Mouse (Mus musculus) 416B (cell line): ENCODE data around the gene Tldc1.

ENCODE experiments used
- DNase-seq: peaks from one replicate; pipeline ENCODE4 v3.0.0; 2011; ENCODE audit warnings: low read depth

Gene Tldc1

DNA sequence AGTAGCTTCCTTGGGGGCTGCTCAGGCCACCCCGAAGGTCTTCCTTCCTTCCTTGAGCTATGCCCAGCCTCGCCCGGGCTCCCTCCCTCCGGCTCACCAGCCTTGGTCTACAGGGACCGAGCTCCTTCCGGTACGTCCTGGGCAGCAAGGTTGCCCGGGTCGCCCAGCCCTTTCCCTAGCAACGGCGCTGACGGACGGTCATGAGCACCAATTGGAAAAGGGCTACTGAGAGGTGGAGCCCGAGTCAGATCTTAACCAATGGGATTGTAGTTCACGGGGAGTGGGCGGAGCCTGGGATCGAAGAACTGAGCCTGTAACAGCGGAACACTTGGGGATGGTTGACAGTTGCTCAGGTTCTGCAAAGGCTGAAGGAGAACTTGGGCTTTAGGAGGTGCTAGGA is at the start of gene Tldc1:
Gene Tldc1 (minus strand): TSS at position 154 of the 400 bp plus-strand sequence.
- peak; percentile 99 for DNase-seq

DNA sequence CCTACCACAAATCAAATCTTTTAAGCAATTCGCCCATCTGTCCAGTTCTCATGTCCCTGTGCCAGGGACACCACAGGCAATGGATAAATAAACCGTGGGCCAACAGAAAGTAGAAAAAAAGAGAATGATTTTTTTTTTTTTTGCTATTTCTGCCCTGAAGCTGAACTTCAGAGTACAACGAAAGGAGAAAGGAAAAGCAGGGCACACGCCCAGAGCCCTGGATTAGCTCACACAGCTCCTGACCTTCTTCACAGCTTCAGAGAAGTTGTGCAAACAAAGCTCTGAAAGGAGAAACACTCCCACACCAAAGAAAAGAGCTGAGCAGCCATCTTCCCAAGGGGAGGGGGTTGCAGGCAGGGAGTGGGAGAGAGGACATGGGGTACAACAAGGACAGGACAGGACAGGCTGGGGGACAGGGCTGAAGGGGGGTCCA is 49.5 kb upstream of the Tldc1 start:
- DNase-seq, result no peak

DNA sequence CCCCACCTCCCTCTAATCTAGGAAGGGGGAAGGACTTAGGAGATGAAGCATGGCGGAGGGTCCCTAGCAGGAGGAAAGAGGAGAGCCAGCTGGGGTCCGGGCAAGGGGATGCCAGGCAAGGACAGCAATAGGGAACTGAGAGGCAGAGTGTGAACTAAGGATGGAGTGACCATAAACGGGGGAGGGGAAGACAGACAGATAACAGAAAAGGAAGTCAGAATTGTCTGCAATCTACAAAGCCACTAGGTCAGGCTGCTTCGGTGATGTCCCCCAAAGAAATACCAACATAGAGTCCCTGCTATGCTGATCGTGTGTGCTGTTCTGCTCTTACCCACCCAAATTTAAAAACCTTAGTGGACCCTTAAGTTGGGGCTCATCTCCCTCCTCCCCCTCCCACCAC is 48.8 kb upstream of the Tldc1 start:
- peak; percentile 37 for DNase-seq

DNA sequence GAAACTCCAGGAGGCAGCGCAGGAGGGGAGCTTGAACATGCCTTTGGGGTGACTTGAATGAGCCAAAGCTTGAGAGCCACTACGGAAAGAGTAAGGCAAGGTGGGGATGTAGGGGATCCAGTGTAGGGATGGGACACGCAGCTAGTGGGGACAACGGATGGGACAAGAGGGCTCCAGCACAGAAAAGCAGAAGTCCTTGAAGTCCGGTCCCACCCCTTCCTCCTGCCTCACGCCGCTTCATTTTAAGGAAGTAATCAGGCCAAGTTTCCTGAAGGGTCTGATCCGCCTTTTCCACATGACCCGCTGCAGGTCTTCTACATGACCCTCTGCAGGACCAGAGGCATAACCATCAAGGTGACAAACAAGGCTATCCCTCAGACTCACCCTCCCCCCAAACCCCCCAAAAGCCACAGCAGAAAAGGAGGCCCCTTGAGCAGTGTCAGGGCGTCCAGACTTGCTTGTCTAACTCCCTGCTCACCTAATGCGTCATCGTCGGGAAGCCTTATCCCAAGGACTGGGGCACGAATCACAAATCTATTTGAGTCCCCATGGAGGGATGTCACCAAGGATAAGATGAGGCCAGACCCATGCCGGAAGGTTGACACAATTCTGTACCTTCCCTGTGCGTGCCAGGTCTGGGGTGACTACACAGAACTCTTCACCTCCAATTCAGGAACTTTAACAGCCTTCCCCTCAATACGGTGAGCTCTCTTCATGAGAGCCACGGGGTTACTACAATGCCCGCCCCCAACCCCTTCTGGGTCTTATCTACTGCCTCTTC is 47.9 kb upstream of the Tldc1 start:
- DNase-seq, result peak; percentile 86

DNA sequence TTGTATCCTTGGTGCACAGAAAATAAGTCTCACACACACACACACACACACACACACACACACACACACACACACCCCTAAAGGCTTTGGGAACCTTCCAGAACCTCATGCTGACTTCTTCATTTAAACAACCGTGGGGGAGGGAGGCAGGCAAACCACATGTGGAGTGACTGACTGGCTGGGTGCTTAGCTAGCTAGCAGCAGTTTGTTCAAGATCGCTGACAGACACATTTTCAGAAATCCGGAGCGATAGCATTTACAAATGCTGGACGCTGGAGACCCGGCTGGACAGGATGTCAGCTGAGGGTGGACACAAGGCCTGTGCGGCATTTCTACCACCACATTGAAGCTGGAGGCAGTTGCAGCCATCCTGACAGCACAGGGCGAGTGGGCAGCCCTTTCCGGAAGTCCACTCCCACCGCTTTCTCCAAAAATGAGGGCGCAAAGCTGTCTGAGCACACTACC is 46.6 kb upstream of the Tldc1 start:
- peak; percentile 38 for DNase-seq

DNA sequence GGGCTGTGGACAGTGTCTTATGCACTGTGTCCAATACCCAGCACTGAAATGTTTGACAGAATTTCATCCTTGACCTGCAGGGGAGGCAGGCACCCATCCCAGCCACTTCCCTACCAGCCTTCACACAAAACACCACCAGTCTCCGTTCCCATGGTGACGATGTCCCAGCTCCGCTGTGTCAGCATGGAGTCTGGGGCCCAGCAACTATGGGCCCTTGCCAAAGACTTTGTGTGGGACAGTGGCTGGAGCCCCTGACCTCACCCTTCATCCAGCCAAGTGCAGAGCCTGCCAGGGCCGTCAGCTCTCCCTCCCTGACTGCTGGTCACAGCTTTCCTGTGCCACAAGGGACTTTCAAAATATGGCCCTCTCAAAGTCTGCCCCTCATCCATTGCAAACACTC is 45.9 kb upstream of the Tldc1 start:
- DNase-seq, result no peak

DNA sequence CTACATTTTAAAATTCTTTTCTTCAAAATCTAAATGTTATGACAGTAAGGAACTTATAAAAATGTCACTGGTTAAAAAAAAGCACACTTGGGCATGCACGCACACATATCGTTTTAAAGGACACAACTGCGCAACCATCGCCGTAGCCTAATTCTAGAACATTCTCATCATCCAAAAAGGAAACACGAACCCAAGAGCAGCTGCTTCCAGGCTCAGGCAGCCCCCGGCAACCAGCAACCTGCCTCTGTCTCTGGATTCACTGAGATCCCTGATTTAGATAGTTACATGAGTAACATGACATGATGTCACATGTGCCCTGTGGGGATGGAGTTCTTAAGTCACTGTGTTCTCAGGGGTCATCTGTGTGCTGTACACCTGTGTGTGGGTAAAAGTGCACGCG is 45.1 kb upstream of the Tldc1 start:
- no peak for DNase-seq

DNA sequence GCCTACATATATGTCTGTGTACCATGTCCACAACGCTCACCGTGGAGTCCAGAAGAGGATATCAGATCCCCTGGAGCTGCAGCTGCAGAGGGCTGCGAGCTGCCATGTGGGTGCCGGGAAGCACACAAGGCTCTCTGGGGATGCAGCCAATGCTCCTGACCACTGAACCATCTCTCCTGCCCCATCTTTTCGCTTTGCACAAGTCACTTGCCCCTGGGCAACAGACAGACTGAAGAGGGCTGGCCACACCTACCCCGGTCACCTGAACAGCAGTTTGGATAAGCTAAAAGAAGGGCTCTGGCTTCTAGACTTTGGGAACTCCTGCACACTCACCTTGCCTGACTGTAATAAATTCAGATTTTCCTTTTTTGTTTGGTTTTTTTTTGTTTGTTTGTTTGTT is 43.5 kb upstream of the Tldc1 start:
- no peak for DNase-seq

DNA sequence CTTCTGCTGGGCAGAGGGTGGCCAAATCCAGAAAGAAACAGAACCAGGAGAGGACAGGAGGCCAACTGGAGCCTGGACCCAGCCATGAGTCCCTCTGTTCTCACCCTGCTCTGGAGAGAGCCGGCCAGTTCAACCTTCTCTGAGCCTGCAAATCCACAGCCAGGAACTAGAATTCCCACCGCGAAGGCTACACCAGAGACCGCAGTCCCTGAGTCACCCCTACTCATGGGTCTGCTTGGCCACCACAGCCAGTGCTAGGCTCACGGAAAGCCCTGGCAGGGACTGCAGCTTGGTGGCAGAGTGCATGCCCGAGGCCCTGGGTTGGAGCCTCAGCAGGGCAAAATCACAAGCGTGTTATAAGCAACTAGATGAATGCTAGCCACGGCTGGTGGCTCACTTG is 41.8 kb upstream of the Tldc1 start:
- DNase-seq, result no peak

DNA sequence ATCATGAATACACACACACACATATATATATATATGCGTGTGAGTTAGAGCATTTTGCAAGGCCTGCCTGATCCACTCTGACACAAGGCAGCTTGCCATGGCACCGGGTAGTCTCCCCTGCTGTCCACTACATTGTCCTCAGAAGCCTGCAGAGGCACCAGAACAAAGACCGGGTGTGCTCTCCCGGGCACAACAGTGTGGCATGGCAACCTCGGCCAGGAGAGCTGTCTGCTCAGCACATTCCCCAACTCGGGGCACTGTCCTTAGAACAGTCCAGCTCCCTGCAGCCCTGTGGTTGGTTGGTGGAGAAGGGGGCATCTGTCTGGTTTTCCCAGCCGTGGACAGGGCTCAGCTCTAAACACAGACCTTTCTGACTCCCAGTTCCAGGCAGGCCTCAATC is 41.1 kb upstream of the Tldc1 start:
- DNase-seq, result no peak

DNA sequence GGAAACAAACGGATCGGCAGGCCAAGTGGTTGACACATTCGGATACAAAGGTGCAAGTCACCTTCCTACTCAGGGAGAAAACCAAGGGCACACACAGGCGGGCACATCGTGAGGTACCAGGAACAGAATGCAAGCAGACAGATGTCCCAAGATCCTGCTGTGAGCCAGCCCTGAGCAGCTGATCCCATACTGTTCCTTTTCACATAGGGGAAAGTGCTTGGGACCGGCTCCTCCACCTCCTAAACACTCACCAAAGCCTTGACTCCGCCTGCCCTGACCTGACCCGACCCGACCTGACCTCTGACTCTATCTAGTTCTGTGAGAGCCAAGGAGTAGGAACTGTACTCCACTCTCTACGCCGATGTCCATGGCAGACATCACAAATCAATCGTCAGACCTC is 39.2 kb upstream of the Tldc1 start:
- DNase-seq, result no peak

DNA sequence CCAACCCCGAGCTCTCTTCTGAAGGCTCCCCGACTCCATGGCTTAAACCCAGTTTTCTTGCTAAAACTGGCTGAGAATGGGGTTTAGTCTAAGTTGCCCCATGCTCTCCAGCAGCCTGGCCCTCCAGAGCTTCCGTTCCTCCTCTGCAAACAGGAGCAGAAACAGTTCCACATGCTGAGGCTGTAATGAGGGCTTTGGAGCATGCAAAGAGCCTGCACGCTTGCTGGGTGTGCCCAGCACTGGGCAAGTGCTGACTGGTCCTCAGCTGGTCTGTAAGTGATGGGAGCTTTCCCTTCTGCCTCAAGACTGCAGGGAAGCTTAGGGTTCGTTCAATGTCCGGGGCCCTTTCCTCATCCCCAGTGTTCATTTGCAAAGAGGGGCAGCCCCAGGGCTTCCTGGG is 38.0 kb upstream of the Tldc1 start:
- DNase-seq, result no peak

DNA sequence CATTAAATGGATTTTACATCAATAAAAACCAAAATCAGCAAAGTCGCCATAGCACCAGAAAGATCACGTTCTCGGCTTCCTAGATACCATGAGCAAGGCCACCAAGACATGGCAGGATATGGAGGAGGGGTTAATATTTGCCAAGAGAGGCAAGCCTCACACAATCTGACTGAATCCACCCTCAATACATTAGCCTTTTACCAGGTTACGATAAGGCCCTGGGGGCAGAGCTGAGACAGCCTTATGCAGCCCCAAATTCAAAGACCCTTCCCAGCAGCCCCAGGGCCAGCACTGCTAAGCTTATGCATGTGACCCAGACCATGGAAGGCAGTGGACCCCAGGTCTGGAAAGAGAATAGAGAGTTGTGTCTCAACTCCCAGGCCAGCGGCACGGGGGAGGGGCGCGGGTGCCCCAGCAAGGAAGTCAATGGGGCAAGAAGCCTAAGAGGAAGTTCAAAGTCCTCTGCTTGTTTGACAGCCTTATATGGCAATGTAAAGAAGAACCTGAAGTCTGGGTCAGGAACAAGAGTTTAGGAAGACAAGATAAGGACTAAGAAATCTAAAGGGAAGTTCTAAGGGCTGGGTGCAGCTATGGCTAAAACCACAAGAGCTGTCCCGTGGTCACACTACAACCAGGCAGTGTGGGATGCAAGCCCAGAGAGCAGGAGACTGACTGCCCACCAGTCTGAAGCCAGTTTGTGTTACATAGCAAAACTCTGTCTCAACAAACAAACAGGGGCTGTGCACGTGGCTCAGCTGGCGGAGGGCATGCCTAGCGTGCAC is 34.6 kb upstream of the Tldc1 start:
- DNase-seq, result peak; percentile 94

DNA sequence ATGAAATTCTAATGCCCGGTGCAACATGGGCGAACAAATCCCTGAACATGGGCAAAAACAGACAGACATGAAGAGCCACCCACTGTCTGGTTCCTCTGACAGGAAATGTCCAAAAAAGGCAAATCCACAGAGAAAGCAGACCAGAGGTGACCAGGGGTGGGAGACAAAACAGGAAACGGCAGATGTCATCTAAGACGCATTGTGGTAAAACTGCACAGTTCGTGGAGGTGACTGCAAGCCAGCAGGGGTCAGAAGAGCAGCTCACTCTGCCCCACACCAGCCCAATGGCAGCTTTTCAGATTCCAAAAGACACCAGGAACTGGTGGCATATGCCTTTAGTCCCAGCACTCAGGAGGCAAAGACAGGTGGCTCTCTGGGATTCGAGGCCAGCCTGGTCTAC is 33.7 kb upstream of the Tldc1 start:
- DNase-seq, result peak; percentile 82

DNA sequence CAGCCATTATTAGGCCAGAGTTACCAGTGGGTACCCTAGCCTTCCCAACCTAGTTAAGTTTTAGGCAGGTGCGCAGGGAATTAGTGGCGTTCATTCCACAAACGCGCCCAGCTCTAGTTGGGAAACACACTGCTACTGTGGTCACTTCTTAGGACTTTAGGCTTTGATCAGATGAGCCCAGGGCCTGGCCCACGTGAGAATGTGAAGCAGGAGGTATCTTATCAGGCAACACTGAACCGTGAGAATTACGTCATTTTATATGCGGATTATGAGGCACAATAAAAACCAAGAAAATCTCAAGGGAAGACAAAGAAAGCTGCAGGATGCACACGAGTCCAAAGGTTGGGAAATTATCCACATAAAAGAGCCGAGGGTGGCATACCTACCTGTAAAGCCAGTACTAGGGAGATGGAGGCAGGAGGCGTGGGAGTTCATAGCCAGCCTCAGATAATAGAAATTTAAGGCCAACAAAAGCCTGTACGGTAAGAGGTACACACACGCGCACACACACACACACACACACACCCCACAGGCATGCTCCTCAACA is 32.8 kb upstream of the Tldc1 start:
- no peak for DNase-seq

DNA sequence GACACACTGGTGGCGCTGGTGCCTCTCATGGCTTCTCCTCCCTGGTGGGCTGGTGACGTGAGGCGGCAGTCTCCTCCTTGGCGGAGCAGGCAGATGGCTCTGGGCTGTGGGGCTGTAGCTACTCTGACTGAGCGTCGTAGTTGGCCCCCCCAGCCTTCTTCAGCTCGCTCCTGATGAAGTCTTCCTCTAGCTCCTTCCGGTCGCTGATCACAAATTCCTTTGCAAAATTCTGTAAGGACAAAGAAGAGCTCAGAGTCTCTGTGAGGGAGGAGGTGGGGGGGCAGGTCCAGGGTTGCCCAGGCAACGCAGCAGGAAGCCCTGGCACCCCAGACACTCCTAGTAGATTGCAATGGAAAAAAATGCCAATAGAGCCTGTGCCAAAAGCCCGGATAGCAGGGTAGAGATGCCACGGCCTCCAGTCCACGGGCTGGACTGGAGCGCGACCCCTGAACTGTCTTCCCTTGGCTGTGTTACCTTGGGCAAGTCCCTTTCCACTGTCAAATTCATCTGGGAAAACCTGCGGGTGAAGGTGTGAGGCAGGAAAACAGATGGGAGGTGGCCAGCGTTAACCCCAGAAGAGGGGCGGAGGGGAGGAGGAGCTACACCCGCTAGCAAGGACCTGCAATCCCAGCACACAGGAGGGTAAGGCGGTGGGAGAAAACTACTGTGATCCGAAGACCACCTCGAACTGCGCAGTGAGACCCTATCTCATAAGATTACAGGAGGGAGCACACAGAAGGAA is 32.1 kb upstream of the Tldc1 start:
- no peak for DNase-seq

DNA sequence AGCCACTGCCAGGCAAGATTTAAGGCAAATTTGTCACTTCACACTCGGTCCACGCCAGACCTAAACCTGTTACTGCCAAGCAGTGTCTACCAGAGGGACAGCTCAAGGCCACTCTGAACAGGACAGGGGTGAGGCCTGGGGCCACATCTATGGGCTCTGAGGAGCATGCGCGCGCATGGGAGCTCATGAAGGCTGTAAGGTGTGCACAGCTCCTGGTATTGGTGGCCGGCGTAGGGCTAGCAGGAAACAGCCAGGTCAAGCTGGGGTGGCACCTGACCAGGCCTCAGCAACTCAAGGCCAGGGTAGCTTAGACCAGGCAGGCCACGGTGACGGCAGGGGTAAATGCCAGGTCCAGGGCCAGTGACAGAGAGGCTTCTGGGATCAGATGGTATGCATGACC is 31.4 kb upstream of the Tldc1 start:
- DNase-seq, result no peak

DNA sequence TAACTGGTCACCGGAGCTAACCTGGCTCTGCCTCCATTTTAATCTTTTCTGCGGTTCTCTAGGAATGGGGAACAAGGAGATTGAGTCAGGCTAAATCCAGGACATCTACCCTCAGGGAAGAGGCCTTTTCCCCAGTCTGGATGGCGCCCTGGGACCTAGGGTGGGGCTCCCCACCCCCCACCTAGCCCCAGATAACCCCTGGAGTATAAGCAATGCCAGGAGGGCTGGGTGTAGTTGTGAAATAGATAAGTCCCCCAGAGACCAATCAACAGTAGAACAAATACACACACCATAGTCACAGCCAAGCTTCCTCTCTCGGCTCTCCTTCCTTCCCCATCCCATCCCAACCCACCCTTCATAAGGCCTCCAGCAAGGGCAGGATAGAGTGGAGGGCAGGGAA is 29.5 kb upstream of the Tldc1 start:
- no peak for DNase-seq

DNA sequence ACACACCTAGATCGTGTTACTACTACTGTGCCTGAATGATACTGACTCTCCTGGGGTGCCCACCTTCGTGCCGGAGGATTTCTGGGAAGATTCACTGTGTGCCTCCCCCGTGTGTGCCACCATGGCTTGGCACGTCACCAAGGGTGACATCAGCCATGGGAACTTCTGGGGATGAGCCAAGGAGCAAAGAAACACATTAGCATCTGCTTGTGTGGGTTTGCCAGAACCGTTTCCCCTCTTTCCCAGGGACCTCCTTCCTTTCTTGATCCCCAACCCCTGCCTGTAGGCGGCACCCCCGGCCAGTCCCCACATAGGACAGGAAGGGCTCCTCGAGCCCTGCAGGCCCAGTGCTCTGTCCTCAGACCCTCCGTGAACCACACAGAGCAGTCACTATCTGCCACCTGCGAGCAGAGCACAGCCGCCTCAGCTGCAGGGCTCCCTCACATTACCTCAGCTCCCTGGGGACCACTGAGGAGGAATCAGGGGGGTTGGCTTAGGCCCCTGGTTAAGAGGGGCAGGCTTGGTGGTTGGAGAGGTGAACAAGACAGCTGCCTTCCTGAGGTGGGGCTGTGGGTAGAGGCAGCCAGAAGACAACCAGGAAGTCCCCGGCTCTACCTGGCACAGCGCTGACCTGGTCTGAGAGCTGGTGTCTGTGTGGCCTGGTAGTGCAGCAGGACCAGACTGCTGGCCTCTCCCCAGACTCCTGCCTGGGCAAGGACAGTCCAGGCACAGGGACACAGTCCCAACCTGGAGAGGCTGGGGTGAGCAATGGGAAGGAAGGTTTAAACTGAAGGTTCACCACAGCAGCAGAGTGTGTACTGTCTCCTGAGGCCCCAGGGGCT is 28.4 kb upstream of the Tldc1 start:
- DNase-seq, result no peak

DNA sequence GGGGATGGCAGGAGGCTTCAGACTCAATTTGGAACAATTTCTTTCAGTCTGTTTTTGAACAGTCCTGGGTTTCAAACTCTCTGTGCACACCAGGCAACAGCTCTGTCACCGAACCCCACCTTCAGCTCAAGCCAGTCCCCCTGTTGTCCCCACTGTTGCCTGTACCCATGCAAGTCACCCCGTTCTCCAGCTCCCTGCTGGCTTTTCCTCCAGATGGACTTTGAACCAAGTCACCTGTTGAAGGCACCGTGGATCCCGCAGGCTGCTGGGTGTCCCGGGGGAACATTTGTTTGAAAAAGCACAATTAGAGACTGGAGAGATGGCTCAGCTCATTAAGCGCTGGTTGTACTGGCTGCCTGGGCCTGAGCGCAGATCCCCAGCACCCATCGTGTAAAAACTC is 27.1 kb upstream of the Tldc1 start:
- DNase-seq, result no peak

DNA sequence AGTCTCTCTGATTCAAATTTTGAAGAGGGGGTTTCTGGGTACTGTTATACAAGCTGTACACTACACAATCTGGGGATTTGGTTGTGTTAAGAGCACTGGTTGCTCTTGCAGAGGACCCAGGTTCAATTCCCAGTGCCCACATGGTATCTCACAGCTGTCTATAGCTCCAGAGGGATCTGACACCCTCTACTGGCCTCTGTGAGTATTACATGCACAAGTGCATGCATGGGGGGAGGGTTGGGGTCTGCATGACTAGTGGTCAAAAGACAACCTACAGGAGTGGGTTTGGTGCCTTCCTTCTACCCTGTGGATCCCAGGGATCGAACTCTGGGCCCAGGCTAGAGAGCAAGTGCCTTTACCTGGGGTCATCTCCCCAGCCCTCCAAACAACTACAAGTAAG is 24.4 kb upstream of the Tldc1 start:
- peak; percentile 45 for DNase-seq

DNA sequence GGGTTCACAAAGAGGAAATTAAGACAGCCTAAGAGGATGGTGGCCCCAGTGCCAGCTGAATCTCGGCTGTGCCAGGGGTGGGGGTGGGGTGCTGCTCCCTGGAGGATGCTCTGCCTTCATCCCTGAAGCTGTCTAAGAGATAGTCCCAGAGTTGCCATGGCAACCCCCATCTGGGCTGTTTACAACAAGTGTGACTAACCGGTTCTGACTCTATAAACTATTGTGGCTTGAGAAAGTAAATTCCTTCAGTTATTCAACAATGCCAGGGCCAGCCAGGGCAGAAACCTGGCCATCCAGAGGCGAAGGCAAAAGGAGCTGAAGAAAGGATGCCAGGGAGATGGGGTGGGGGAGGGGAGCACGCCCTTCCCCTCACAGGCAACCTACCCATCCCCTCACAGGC is 23.0 kb upstream of the Tldc1 start:
- no peak for DNase-seq
